Mouse (Mus musculus) hematopoietic stem cell, adult 5-6 weeks (primary cell): ENCODE results near the gene Pecr. TPM values are rescaled to one million over a fixed set of nuclear protein-coding genes. Genes with fewer than 3 reads are reported as not detected.
"Not testable (repeated sequence)": the region's sequence is repeated elsewhere in the genome, so short reads cannot be mapped to it uniquely, and the experiment has no call there.

Source experiments
- ATAC-seq, 2 experiments: fragments of 125-278 bp in 1 of 2; replicated peaks in 1 of 2; 2 replicates each; pipeline ENCODE4 v1.8.0; 2016 to 2017; ENCODE audit warnings: inconsistent platforms in 2 of 2, mild to moderate bottlenecking in 2 of 2, moderate number of reproducible peaks in 2 of 2, low read depth in 1 of 2, moderate TSS enrichment in 1 of 2; ENCODE audit not compliant: low FRiP score in 2 of 2, poor library complexity in 2 of 2, severe bottlenecking in 2 of 2, insufficient read depth in 1 of 2, low TSS enrichment in 1 of 2
- total RNA-seq: library from RNA; stranded (forward); fragments of 172-1452, 232-1000 nt; gene quantifications from 2 replicates; pipeline ENCODE4 v1.2.3, GENCODE M21; 2017

Gene Pecr
- total RNA-seq, 1 experiment from 2014 or later = 10.9 TPM

DNA sequence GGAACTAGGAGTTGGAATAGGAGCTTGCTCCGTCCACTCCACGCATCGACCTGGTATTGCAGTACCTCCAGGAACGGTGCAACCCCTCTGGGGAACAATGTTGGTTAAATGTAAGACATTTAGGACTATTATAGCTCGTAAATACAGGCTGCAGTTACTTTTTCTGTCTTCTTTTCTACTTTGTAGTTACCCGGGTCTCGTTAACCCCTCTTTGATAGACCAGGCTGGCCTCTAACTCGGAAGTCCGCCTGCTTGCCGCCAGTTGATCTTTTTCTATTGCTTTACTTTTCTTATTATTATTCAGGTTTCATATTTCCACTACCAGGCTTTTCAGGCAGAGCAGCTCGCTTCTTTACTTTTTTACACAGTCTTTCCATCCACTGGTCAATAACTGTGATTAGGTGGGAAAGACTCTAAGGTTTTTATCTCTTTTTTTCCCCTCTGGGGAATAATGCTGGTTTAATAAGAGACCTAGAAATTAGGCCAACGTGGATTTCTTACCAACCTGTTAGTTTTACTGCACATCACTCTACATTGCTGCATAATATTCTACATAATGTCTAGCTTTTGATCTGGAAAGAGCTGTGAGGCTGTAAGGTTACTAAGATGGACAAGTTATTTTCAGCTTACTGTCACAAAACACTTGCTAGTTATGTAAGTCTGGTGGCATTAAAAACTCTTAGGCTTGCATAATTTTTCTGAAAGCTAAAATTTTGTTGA is 39.6 kb downstream of the Pecr start:
- peak; percentile 62 to 80 for ATAC-seq

DNA sequence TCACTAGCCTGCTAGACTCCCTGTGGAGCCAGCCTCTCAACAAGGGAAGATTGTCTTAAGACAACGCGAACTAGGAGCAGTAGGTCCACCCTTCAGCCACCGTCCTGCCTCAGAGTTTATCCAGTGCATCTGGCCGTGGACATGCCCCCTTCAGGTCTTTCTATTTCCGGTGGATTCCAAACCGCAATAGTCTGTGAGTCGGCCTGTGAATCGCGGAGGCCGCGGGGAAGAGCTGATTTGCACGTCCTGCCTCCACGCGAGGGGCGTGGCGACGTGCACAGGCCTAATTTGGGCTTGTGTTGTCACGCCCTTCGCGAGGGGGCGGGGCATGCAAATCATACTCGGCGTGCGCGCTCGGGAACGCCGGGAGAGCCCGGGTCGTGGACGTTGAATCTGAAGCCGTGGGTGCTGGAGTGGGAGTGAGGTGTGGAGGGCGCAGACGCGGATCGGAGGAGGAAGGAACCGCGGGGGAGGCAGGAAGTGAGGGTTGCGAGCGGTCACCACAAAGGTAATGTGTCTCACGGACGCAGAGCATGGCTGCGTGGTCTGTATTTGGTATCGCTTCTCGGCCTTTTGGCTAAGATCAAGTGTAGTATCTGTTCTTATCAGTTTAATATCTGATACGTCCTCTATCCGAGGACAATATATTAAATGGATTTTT is 40.3 kb downstream of the Pecr start:
- ATAC-seq = peak; percentile 94 to 96

DNA sequence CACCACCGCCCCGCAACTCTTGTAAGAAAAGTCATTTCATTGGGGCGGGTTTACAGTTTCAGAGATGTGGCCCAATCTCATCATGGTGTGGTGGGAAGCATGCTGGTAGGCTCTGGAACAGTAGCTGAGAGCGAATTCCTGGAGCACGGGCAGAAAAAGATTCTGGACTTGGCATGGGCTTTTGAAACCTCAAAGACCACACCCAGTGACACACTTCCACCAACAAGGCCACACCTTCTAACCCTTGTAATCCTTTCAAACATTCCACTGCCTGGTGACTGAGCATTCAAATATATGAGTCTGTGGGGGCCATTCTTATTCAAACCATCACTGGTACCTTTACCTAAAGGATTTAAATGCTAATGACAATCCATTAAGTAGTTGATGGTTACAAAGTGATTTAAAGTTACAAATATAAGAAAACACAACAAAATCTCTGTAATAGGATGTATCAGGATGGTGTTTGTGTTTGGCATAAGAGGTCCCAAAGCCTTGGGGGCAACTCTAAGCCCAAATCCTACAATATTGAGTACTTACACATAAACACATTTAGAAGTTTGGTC is 41.5 kb downstream of the Pecr start:
- ATAC-seq = no peak

DNA sequence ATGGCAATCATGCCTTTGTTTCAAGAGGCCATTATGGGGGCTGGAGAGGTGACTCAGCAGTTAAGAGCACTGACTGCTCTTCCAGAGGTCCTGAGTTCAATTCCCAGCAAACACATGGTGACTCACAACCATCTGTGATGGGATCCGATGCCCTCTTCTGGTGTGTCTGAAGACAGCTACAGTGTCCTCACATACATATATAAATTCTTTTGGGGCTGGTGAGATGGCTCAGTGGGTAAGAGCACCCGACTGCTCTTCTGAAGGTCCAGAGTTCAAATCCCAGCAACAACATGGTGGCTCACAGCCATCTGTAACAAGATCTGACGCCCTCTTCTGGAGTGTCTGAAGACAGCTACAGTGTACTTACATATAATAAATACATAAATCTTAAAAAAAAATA is 45.0 kb downstream of the Pecr start:
- ATAC-seq = not testable (repeated sequence)

GRCm38 (mm10) chr1:72238016-72238580 is 46.0 kb downstream of the Pecr start:
- ATAC-seq = no peak

DNA sequence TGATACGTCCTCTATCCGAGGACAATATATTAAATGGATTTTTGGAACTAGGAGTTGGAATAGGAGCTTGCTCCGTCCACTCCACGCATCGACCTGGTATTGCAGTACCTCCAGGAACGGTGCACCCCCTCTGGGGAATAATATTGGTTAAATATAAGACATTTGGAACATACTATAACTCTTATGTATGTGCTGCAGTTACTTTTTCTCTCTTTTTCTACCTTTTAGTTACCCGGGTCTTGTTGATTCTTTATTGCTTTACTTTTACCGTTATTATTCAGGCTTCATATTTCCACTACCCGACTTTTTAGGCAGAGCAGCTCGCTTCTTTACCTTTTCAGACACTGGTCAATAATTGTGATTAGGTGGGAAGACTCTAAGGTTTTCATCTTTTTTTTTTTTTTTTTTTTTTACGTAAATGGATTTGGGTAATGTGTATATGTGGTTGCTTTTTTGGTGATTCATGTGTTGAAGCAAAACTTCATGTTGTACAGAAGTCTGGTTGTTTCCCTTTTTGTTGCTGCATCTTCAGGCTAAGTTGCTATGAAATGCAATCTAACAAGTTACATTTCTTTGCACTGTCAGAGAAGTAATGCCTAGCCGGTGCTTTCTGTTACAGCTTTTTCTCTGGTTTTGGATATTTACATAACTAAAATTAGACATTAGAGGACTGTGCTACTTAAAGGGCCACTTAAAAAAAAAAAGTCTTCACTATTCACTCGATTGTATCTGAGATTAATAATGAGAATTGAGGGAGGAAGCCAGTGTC is 46.9 kb downstream of the Pecr start:
- ATAC-seq = peak in 1 of 2 experiments; percentile 19; a peak in 3 of 4 replicates

- peak; percentile 91 to 95 for ATAC-seq
Measured at GRCm38 (mm10) chr1:72236363-72237006, 47.6 kb downstream of the Pecr start.

- not testable (repeated sequence) for ATAC-seq
Measured at GRCm38 (mm10) chr1:72232592-72232991, 51.5 kb downstream of the Pecr start.

DNA sequence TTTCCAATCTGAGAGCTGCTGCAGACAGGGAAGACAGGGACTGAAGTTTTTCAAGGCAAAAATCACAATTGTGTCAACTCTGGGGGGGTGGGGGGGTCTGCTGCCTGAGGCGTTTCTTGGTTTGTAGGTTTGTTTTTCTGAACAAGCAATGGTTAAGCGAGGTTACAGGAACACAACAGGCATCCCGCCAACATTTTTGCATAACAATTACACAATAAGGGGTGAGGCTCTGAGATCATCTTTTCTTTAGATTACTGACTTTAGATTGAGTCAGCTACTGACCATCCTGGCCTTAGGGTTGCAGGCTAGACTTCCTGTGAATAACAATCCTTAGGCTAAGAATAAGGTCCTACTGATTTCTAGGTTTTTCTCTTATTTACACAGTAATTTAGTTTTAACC is 55.1 kb downstream of the Pecr start:
- no peak for ATAC-seq

- no peak for ATAC-seq
Measured at GRCm38 (mm10) chr1:72227546-72227945, 56.6 kb downstream of the Pecr start.

DNA sequence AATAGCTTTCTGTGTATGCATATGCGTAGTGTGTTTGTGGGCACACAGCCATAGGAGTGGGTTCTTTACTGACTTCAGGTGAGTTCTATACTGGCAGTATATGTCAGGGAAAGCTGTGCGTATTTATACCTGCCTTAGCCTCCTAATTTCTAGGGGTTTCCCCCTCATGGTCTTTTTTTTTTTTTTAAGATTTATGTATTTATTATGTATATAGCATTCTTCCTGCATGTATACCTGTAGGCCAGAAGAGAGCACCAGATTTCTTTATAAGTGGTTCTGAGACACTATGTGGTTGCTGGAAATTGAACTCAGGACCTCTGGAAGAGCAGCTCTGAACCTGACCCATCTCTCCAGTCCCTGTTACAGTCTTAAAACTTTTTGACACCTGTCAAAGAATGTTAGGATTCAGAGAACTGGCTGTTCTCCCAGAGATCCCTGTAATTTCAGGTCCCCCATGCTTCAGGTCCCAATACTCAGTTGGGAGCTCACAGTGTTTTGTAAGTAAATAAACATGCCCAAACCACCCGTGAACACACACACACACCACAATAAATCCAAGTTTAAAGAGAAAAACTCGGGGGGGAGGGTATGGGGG is 57.1 kb downstream of the Pecr start:
- ATAC-seq = no peak

DNA sequence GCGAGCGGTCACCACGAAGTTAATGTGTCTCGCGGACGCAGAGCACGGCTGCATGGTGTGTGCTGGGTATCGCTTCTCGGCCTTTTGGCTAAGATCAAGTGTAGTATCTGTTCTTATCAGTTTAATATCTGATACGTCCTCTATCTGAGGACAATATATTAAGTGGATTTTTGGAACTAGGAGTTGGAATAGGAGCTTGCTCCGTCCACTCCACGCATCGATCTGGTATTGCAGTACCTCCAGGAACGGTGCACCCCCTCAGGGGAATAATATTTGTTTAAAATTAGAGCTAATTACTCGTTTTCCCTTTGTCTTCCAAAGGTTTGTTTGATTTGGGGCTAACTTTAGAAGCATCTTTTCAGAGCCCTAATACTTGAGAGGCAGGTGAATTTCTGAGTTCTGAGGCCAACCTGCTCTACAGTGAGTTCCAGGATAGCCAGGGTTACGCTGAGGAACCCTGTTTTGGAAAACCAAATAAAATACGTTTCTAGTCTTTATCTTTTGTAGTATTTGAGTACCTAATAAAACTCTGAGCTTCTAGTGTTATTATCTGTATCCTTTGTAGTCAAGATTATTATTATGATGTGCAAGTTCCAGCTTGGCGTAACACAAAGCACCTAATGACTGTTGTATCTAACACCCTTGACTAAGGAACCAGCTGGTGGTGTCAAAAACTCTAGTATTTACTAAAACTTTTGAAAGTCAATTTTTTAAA is 57.8 kb downstream of the Pecr start:
- ATAC-seq = peak; percentile 47 to 52; a peak in 3 of 4 replicates

GRCm38 (mm10) chr1:72225720-72226171 is 58.4 kb downstream of the Pecr start:
- ATAC-seq = peak; percentile 88 to 90

DNA sequence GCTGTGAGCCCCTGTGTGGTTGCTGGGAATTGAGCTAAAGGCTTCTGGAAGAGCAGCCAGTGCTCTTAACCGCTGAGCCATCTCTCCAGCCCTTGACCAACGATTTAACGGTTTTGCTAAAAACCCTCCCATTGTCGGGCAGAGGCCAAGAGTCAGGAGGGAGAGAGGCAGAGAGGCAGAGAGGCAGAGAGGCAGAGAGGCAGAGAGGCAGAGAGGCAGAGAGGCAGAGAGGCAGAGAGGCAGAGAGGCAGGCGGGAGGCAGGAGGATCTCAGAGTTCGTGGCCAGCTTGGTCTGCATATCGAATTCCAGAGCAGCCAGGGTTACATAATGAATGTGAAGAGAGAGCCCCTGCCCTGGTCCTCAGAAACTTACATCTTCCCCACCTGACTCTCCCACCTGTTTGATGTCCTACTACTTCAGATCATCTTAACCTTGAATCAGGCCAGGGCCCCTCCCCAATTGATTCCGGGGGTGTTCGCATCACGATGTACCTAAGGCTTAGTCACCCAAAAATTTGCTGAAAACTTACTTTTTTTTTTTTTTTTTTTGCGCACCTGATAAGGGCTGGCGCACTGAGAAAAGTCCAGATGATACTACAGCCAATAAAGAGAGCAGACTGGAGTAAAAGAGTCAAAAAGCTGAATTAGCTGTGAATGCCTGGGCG is 58.9 kb downstream of the Pecr start:
- ATAC-seq = no peak

- peak; percentile 67 to 79 for ATAC-seq
Measured at GRCm38 (mm10) chr1:72220008-72220407, 64.1 kb downstream of the Pecr start.

DNA sequence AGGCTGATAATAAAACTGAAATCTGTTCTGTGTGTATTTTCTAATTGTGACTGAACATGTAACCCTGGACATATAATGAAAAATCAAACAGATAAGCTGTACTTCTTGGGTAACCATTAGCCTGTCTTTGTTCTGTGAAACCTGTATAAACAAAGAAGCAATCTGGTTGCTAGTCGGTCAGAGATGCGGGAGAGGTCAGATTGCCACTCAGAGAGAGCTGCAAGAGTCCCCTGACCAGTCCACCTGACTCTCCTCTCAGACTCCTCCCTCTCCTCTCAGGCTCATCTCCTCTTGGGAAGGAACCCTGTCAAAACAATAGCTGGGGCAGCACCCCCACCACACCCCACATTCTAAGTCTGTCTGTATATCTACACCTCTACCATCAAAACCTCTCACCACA is 65.0 kb downstream of the Pecr start:
- ATAC-seq = no peak
